Mouse (Mus musculus) right cerebral cortex, postnatal 36 days (tissue): Measurements from ENCODE around the gene Cep63.

ENCODE experiments used
- DNase-seq, 2 experiments: peaks; one replicate each; pipeline ENCODE4 v3.0.0; 2022; ENCODE audit warnings: low spot score in 2 of 2, mixed read lengths in 1 of 2

The Cep63 gene

GRCm38 (mm10) chr9:102558463-102558862 is 67.9 kb downstream of the Cep63 start:
- DNase-seq, result no peak

DNA sequence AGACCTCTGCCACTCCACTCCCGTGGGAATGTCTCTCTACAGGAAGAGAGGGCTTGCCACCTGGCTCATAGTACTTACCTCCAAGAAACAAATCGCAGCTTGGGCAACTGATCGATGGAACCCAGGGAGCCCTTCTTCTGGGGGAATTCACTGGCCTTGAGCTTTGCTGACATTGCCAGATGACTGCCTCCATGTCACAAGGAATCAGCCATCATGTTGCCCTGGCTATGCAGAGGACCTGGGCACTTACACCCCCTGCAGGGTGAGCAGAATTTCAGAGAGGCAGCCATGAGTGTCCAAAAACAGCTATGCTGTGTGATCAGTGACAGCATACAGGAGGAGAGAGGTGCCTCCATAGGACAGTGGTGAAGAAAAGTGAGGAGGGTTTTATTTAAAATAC is 72.6 kb downstream of the Cep63 start:
- no peak for DNase-seq

GRCm38 (mm10) chr9:102551771-102552170 is 74.6 kb downstream of the Cep63 start:
- DNase-seq, result no peak

DNA sequence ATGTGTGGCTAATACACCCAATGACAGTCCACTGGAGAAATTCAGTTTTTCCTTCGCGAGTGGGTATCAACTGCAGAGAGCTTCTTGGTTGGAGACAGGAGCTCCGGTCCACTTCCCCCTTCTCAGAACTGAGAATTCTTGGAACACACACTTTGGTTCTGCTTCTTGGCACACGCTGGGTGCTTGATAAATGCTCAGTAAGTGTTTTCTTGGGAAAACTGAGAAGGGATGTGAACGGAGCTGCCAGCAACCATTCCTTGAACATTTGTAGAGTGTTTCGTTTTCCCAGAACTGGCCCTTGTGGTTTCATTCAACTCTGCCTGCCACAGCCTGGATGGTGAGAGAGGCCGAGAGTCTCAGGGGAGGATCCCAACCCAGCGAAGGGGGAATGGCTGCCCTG is 77.1 kb downstream of the Cep63 start:
- DNase-seq, result no peak

- DNase-seq, result no peak
Observed at GRCm38 (mm10) chr9:102547028-102547354, 79.3 kb downstream of the Cep63 start.

GRCm38 (mm10) chr9:102546256-102547027 is 79.9 kb downstream of the Cep63 start:
- DNase-seq, result no peak

GRCm38 (mm10) chr9:102545406-102546255 is 80.7 kb downstream of the Cep63 start:
- DNase-seq, result no peak

- DNase-seq, result peak; percentile 58 to 74
Observed at GRCm38 (mm10) chr9:102544773-102545366, 81.5 kb downstream of the Cep63 start.

GRCm38 (mm10) chr9:102544116-102544772 is 82.1 kb downstream of the Cep63 start:
- DNase-seq, result no peak

GRCm38 (mm10) chr9:102543761-102544115 is 82.6 kb downstream of the Cep63 start:
- no peak for DNase-seq

- DNase-seq, result no peak
Observed at GRCm38 (mm10) chr9:102542540-102542939, 83.8 kb downstream of the Cep63 start.

GRCm38 (mm10) chr9:102541666-102542065 is 84.7 kb downstream of the Cep63 start:
- no peak for DNase-seq

DNA sequence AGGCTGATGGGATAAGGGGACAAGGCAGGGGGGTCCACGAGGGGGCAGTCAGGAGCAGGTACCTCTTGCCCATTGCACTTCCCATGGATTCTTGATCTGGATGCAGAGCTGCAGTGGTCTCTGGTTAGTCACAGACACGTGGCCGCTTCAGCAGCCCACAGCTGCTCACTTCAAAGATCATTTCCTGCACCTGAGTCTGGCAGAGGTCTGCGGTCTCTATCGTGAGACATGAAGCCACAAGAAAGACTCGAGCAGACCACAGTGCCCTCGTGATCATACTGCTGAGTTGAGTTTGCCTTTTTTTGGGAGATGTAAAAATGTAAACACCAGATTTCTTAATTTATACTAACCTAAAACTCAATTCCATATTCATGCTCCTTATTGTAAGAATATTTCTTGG is 86.6 kb downstream of the Cep63 start:
- DNase-seq, result no peak

DNA sequence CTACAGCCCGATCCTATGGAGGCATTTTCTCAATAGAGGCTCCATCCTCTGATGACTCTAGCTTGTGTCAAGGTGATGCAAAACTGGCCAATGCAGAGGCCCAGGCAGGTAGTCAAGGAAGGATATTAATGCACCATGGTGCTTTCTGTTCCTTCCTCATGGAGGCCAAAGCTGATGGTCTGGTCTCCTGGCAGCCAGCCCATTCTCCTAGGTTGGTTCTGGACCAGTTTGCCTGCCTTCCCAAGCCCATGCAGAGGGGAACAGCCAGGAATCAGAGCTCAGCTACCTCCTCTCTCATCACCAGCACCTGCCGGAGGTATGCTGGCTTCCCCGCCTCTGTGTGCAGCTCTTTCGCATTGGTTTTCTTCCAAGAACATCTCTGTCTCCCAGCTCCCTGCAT is 89.4 kb downstream of the Cep63 start:
- no peak for DNase-seq
